Mouse (Mus musculus) forebrain, embryonic 12.5 days (tissue): ENCODE data around the gene Dpyd. TPM values are rescaled to one million over a fixed set of nuclear protein-coding genes. Genes with fewer than 3 reads are reported as not detected.

ENCODE experiments used
- ATAC-seq: fragments of 200-750 bp; cut with Nextera tagmentation; 2 replicates; pipeline ENCODE4 v1.8.0; 2017; ENCODE audit warnings: moderate TSS enrichment; ENCODE audit not compliant: low FRiP score
- H3K27ac ChIP-seq: fragments of 300-500 bp; sonication (generic); 2 replicates; pipeline ENCODE4 v1.5.1; 2016; ENCODE audit warnings: mild to moderate bottlenecking
- H3K27me3 ChIP-seq: fragments of 300-500 bp; sonication (generic); 2 replicates; pipeline ENCODE4 v1.6.1; 2016; ENCODE audit warnings: mild to moderate bottlenecking
- H3K36me3 ChIP-seq: fragments of 300-500 bp; sonication (generic); replicated peaks from 2 replicates; pipeline ENCODE4 v1.6.1; 2016; ENCODE audit warnings: mild to moderate bottlenecking
- H3K4me1 ChIP-seq: fragments of 300-500 bp; sonication (generic); 2 replicates; pipeline ENCODE4 v1.6.1; 2016
- H3K4me2 ChIP-seq: fragments of 300-500 bp; sonication (generic); 2 replicates; pipeline ENCODE4 v1.6.1; 2016; ENCODE audit warnings: mild to moderate bottlenecking, moderate library complexity
- H3K4me3 ChIP-seq: fragments of 300-500 bp; sonication (generic); replicated peaks from 2 replicates; pipeline ENCODE4 v1.5.1; 2016; ENCODE audit warnings: mild to moderate bottlenecking
- H3K9ac ChIP-seq: fragments of 300-500 bp; sonication (generic); 2 replicates; pipeline ENCODE4 v1.6.1; 2016; ENCODE audit warnings: mild to moderate bottlenecking
- H3K9me3 ChIP-seq: fragments of 300-500 bp; sonication (generic); 2 replicates; pipeline ENCODE4 v1.6.1; 2016
- WGBS: fragments of 180-500 bp; shearing (Covaris S2); methylation state at CpG from one replicate; pipeline ENCODE4 v1.1.7; 2016; 5-methylcytosine and 5-hydroxymethylcytosine counted together
- polyA plus RNA-seq: library from polyadenylated mRNA; unstranded; fragments of >200 nt; fragmentation: Nextera tagmentation; extraction: Ambion mirVana; gene quantifications from 2 replicates; pipeline ENCODE4 v1.2.1, GENCODE M21; 2016

Gene Dpyd
- polyA plus RNA-seq, 1 experiment from 2014 or later, result 8.1 TPM

GRCm38 (mm10) chr3:118601689-118602640 lies 40.0 kb downstream of the Dpyd start:
- ATAC-seq, result no peak
- H3K9ac ChIP-seq, result no peak overlapping the region
- H3K4me1 ChIP-seq, result no peaks in the 10 kb centered on the region
- no peaks in the 10 kb centered on the region for H3K27me3 ChIP-seq
- no peak overlapping the region for H3K27ac ChIP-seq
- no peaks in the 10 kb centered on the region for H3K36me3 ChIP-seq
- H3K4me2 ChIP-seq, result no peak overlapping the region
- no peaks in the 10 kb centered on the region for H3K9me3 ChIP-seq
- no peak overlapping the region for H3K4me3 ChIP-seq
- 92% methylated on average over 7 of the region's 7 CpGs for WGBS

DNA sequence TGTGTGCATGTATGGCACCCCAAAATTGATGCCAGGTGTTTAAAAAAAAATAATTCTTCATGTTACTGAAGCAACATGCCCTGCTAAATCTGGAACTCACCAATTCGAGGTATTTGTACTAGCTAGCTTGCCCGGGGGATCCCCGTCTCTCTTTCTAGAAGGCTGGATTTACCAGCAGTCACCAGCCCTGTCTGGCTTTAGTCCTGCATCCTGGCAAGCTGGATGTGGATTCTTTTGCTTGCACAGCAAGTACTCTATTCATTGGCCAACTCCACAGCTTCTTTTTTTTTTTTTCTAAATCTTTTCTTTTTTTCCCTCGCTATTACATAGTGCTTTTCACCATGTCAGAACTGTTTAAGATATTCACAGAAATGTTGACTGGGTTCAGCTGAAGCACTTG lies 46.8 kb downstream of the Dpyd start:
- no peaks in the 10 kb centered on the region for H3K36me3 ChIP-seq
- no peaks in the 10 kb centered on the region for H3K27me3 ChIP-seq
- WGBS, result 58% methylated on average over 4 of the region's 4 CpGs
- no peak overlapping the region for H3K27ac ChIP-seq
- H3K9ac ChIP-seq, result no peak overlapping the region
- no peaks in the 10 kb centered on the region for H3K4me1 ChIP-seq
- ATAC-seq, result no peak
- no peaks in the 10 kb centered on the region for H3K9me3 ChIP-seq
- no peak overlapping the region for H3K4me3 ChIP-seq
- no peak overlapping the region for H3K4me2 ChIP-seq

GRCm38 (mm10) chr3:118626455-118627375 lies 64.8 kb downstream of the Dpyd start:
- ATAC-seq, result peak; percentile 93
- no peaks in the 10 kb centered on the region for H3K9me3 ChIP-seq
- no peaks in the 10 kb centered on the region for H3K27me3 ChIP-seq
- WGBS, result 26% methylated on average over 9 of the region's 9 CpGs
- peak overlapping the region; percentile 57; the same call in 1 of the 2 replicates for H3K27ac ChIP-seq
- peaks cover 17% of the 10 kb centered on the region for H3K4me1 ChIP-seq
- no peaks in the 10 kb centered on the region for H3K36me3 ChIP-seq
- no peak overlapping the region for H3K4me2 ChIP-seq
- H3K4me3 ChIP-seq, result no peak overlapping the region
- H3K9ac ChIP-seq, result no peak overlapping the region

GRCm38 (mm10) chr3:118629737-118630136 lies 67.8 kb downstream of the Dpyd start:
- WGBS, result 95% methylated on average over 1 of the region's 1 CpGs
- Histone ChIP-seq H3K36me3 (no peaks in the 10 kb centered on the region), H3K4me3 (no peak overlapping the region), H3K9ac (no peak overlapping the region), H3K4me1 (peaks cover 17% of the 10 kb centered on the region), H3K4me2 (no peak overlapping the region), H3K27ac (no peak overlapping the region), H3K27me3 (no peaks in the 10 kb centered on the region), H3K9me3 (no peaks in the 10 kb centered on the region)
- no peak for ATAC-seq

DNA sequence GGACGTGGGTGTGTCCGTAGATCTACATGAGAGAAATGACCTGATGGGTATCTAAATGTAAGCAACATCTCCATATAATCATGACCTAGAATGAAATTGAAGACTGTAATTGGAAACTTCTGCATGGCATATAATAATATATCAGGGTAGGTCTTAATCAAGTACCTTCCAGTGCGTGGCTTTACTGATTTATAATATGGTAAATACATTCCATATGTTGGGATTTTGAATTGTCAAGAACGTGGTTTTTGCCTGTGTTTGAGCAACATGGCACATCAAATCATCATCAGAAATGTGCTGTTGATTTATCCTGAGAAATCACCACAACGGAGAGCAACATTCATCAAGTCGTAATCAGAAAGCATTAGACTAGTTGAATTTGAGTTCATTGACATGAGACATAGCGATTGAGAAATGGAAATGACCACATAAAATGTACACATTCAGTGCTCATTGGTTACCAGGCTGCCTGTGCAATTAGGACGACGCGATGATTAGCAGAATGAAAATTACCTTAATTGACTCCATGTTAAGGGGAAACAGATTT lies 84.2 kb downstream of the Dpyd start:
- no peak overlapping the region for H3K4me2 ChIP-seq
- no peak for ATAC-seq
- H3K36me3 ChIP-seq, result no peaks in the 10 kb centered on the region
- no peaks in the 10 kb centered on the region for H3K9me3 ChIP-seq
- no peak overlapping the region for H3K4me3 ChIP-seq
- no peaks in the 10 kb centered on the region for H3K27me3 ChIP-seq
- no peaks in the 10 kb centered on the region for H3K4me1 ChIP-seq
- WGBS, result 68% methylated on average over 10 of the region's 10 CpGs
- no peak overlapping the region for H3K9ac ChIP-seq
- no peak overlapping the region for H3K27ac ChIP-seq

DNA sequence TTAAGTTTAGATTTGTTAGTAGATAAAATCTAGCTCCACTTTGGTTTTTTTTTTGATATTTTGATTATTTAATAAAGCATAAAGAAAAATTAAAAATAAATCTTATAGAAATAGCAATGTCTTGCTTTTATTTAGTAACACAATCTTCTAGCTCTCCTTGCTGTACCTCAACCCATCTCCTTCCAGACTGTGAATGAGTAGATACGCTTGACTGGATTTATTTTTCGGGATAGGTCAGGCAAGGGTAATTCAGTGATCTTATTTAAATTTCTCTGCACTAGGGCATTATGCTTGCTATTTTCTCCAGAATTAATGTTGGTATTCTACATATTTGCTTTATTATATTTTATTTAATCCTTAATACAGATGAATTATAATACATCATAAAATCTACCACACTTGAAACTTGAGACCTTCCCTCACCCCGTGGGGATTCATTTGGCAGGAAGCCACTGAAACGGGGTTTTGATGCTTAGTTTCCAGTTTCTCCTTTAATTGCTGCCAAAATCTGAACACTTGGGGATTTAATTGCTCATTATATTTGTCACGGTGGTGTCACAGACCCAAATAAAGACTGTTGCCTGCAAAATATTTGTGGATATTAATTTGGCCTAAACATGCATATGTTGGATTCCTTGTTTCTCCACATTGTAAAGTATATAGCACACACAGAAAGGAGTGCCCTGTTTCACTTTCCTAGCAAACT lies 102.2 kb downstream of the Dpyd start:
- H3K9ac ChIP-seq, result no peak overlapping the region
- H3K4me1 ChIP-seq, result no peaks in the 10 kb centered on the region
- WGBS, result 40% methylated on average over 5 of the region's 5 CpGs
- no peak overlapping the region for H3K4me3 ChIP-seq
- peak; percentile 76; the same call in 1 of the 2 replicates for ATAC-seq
- no peak overlapping the region for H3K4me2 ChIP-seq
- no peaks in the 10 kb centered on the region for H3K9me3 ChIP-seq
- no peak overlapping the region for H3K27ac ChIP-seq
- no peaks in the 10 kb centered on the region for H3K36me3 ChIP-seq
- H3K27me3 ChIP-seq, result no peaks in the 10 kb centered on the region

GRCm38 (mm10) chr3:118674121-118674745 lies 112.3 kb downstream of the Dpyd start:
- Histone ChIP-seq H3K9me3 (no peaks in the 10 kb centered on the region), H3K4me1 (peaks cover 15% of the 10 kb centered on the region), H3K9ac (no peak overlapping the region), H3K36me3 (no peaks in the 10 kb centered on the region), H3K27ac (0 out of 2 replicates have a peak overlapping the region, but pooled peaks have one; percentile 20), H3K4me3 (peak overlapping the region; percentile 12; the same call in 1 of the 2 replicates), H3K27me3 (peaks cover 4% of the 10 kb centered on the region; the same call in 1 of the 2 replicates), H3K4me2 (peak overlapping the region; percentile 42)
- 18% methylated on average over 10 of the region's 10 CpGs for WGBS
- peak; percentile 67; the same call in 1 of the 2 replicates for ATAC-seq

DNA sequence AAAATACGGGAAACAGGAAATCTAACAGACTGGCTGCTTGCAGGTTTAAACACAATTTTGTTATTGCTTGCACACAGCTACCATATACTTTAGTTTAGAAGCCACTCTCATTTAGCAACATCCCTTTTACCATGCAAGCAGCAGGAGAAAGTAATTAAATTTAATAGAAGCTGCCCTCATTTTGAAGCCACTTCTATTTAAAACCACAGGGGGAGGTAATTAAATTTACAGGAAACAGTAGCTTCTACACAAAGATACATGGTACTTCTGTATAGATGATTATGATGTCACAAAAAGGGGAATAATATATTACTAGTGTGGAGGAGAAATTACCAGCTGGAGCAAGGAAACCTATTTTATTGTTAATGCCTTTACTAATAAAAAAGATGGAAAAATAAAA lies 113.5 kb downstream of the Dpyd start:
- peaks cover 4% of the 10 kb centered on the region; the same call in 1 of the 2 replicates for H3K27me3 ChIP-seq
- H3K4me2 ChIP-seq, result no peak overlapping the region
- H3K27ac ChIP-seq, result no peak overlapping the region
- peaks cover 15% of the 10 kb centered on the region for H3K4me1 ChIP-seq
- no peak overlapping the region for H3K9ac ChIP-seq
- WGBS, result 6% methylated on average over 1 of the region's 1 CpGs
- H3K9me3 ChIP-seq, result no peaks in the 10 kb centered on the region
- H3K36me3 ChIP-seq, result no peaks in the 10 kb centered on the region
- ATAC-seq, result 0 out of 2 replicates have a peak, but pooled peaks have one; percentile 31
- H3K4me3 ChIP-seq, result no peak overlapping the region

DNA sequence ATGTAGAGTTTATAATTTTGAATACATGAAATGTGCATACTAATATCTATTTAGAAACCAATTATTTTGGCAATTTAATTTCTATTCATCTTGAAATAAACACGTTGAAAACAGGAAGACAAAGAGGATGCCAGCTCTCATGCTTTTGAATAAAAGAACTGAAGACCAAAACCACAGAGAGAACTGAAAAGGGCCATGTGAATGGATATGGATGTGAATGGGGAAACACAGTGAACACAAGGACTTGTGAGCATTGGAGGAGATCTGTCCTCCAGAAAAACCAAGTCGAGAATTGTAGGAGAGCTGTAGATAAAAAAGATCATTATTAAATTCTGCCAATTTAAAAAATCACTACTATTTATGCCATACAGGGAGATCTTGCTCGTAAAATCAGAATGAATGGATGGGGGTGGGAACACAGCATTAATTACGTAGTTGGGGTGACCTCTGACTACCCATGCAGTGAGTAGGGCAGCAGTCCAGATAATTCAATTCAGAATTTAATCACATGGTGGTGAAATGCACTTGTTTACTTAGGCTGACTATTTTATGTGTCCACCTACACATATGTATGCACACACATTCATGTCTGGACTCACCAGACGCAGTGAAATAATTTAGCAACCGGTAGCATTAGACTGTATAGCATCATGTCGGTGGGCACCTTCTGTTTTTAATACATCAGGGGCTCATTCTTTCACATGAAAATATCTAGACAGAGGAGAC lies 114.3 kb downstream of the Dpyd start:
- Histone ChIP-seq H3K9ac (no peak overlapping the region), H3K36me3 (no peaks in the 10 kb centered on the region), H3K9me3 (no peaks in the 10 kb centered on the region), H3K27ac (no peak overlapping the region), H3K4me1 (peaks cover 15% of the 10 kb centered on the region), H3K4me3 (no peak overlapping the region), H3K27me3 (peaks cover 4% of the 10 kb centered on the region; the same call in 1 of the 2 replicates), H3K4me2 (no peak overlapping the region)
- ATAC-seq, result peak; percentile 57
- 29% methylated on average over 7 of the region's 7 CpGs for WGBS

GRCm38 (mm10) chr3:118680803-118681202 lies 118.9 kb downstream of the Dpyd start:
- 62% methylated on average over 4 of the region's 4 CpGs for WGBS
- H3K4me3 ChIP-seq, result no peak overlapping the region
- no peaks in the 10 kb centered on the region for H3K36me3 ChIP-seq
- H3K9me3 ChIP-seq, result no peaks in the 10 kb centered on the region
- H3K27ac ChIP-seq, result no peak overlapping the region
- ATAC-seq, result no peak
- H3K4me1 ChIP-seq, result peaks cover 8% of the 10 kb centered on the region
- peaks cover 4% of the 10 kb centered on the region; the same call in 1 of the 2 replicates for H3K27me3 ChIP-seq
- no peak overlapping the region for H3K4me2 ChIP-seq
- H3K9ac ChIP-seq, result no peak overlapping the region

GRCm38 (mm10) chr3:118750269-118750668 lies 188.3 kb downstream of the Dpyd start:
- Histone ChIP-seq H3K9me3 (no peaks in the 10 kb centered on the region), H3K4me3 (no peak overlapping the region), H3K9ac (no peak overlapping the region), H3K27me3 (no peaks in the 10 kb centered on the region), H3K27ac (no peak overlapping the region), H3K4me2 (no peak overlapping the region), H3K4me1 (no peaks in the 10 kb centered on the region), H3K36me3 (no peaks in the 10 kb centered on the region)
- 84% methylated on average over 3 of the region's 3 CpGs for WGBS
- ATAC-seq, result no peak
